Mouse (Mus musculus): ENCODE data around the gene Nicn1.

DNA sequence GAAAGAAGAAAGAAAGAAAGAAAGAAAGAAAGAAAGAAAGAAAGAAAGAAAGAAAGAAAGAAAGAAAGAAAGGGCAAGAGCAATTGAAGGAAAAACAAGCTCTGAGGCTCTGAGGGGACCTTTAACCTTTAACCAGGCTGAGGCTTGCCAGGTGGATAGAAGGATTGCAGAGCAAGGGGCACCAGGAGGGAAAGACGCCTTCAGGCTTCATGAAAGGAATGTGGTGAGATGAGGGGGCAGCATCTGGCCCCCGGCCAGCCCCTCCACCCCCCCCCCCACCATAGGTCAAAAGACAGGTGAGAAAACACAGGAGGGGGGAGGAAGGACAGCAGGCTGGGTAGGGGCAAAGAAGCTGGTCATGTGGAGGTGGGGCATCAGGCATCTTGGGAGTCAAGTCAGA is 18.3 kb upstream of the Nicn1 start:
- no peak for TF ChIP-seq CTCF (IDR thresholded peaks at IDR 0.05; ENCODE audit: control insufficient read depth, insufficient read depth, insufficient replicate concordance, low read depth, low read length)
- no peak for TF ChIP-seq POLR2A (IDR thresholded peaks at IDR 0.05; ENCODE audit: control insufficient read depth, low read depth, low read length)
